Mouse (Mus musculus) CH12.LX (cell line): ENCODE measurements around the gene Plcb3. TPM values are rescaled to one million over a fixed set of nuclear protein-coding genes. Genes with fewer than 3 reads are reported as not detected.

Experiments
- DNase-seq: peaks from one replicate; pipeline ENCODE4 v3.0.0-alpha.2; 2013; ENCODE audit errors: extremely low read depth
- H3K27ac ChIP-seq: 2 replicates; pipeline ENCODE4 v1.5.1; 2012; ENCODE audit warnings: low read depth, mild to moderate bottlenecking, control low read depth, moderate library complexity; ENCODE audit not compliant: insufficient read depth
- H3K27me3 ChIP-seq: replicated peaks from 2 replicates; pipeline ENCODE3; 2012; ENCODE audit warnings: inconsistent platforms
- H3K36me3 ChIP-seq, 2 experiments: replicated peaks in 1 of 2; 2 replicates each; pipeline versions ENCODE3 to v1.6.1; 2012; ENCODE audit warnings: inconsistent platforms in 1 of 2, low read length in 1 of 2, mild to moderate bottlenecking in 1 of 2, mixed read lengths in 1 of 2, moderate library complexity in 1 of 2; ENCODE audit not compliant: control insufficient read depth in 1 of 2, insufficient read depth in 1 of 2
- H3K4me1 ChIP-seq, 2 experiments: 2 replicates each; pipeline ENCODE4 v1.6.1; 2012; ENCODE audit warnings: inconsistent platforms in 1 of 2, moderate library complexity in 1 of 2; ENCODE audit not compliant: insufficient read depth in 2 of 2, control insufficient read depth in 1 of 2
- H3K4me2 ChIP-seq: 2 replicates; pipeline ENCODE4 v1.6.1; 2012; ENCODE audit warnings: low read depth, mild to moderate bottlenecking, control low read depth; ENCODE audit not compliant: poor library complexity, insufficient read depth, severe bottlenecking
- H3K4me3 ChIP-seq, 3 experiments: fragments of 150-350 bp in 1 of 3; sonication (generic) in 1 of 3; replicated peaks in 1 of 3; 2 replicates each; pipeline versions ENCODE3 to v1.5.1; 2011 to 2012; ENCODE audit warnings: low read depth in 2 of 3, low read length in 2 of 3, mild to moderate bottlenecking in 2 of 3, moderate library complexity in 2 of 3, control low read depth in 1 of 3, improper control_type of control experiment in 1 of 3, inconsistent platforms in 1 of 3, mixed read lengths in 1 of 3; ENCODE audit not compliant: poor library complexity in 1 of 3
- H3K79me2 ChIP-seq: replicated peaks from 2 replicates; pipeline ENCODE4 v1.6.1; 2012; ENCODE audit warnings: mild to moderate bottlenecking, moderate library complexity; ENCODE audit not compliant: control insufficient read depth, poor library complexity, insufficient read depth, severe bottlenecking; ENCODE audit errors: extremely low read depth
- H3K9ac ChIP-seq: 2 replicates; pipeline ENCODE4 v1.6.1; 2012; ENCODE audit warnings: low read depth, mild to moderate bottlenecking, control low read depth, moderate library complexity; ENCODE audit not compliant: insufficient read depth
- H3K9me3 ChIP-seq: replicated peaks from 2 replicates; pipeline ENCODE3; 2012; ENCODE audit warnings: low read length, inconsistent platforms, mixed read lengths
- E2F4 ChIP-seq: IDR thresholded peaks from 2 replicates; pipeline ENCODE4 v1.6.1; 2011; ENCODE audit warnings: low read depth, low read length, improper control_type of control experiment; ENCODE audit not compliant: insufficient replicate concordance
- ELF1 ChIP-seq: IDR thresholded peaks from 2 replicates; pipeline ENCODE4 v1.6.1; 2014; ENCODE audit warnings: low read depth, mild to moderate bottlenecking, inconsistent platforms, low read length, improper control_type of control experiment
- EP300 ChIP-seq: IDR thresholded peaks from 2 replicates; pipeline ENCODE4 v1.6.1; 2011; ENCODE audit warnings: low read length, improper control_type of control experiment
- GABPA ChIP-seq: IDR thresholded peaks from 2 replicates; pipeline ENCODE4 v1.6.1; 2012; ENCODE audit warnings: low read depth, low read length, improper control_type of control experiment, inconsistent platforms; ENCODE audit not compliant: insufficient replicate concordance
- IRF4 ChIP-seq: IDR thresholded peaks from 2 replicates; pipeline ENCODE4 v1.6.1; 2014; ENCODE audit warnings: low read depth, mild to moderate bottlenecking, inconsistent platforms, low read length, improper control_type of control experiment
- JUN ChIP-seq: IDR thresholded peaks from 2 replicates; pipeline ENCODE4 v1.6.1; 2011; ENCODE audit warnings: low read depth, mild to moderate bottlenecking, low read length, improper control_type of control experiment, moderate library complexity; ENCODE audit not compliant: insufficient read depth
- MAFK ChIP-seq: IDR thresholded peaks from 2 replicates; pipeline ENCODE4 v1.6.1; 2011; ENCODE audit warnings: low read length, improper control_type of control experiment; ENCODE audit not compliant: insufficient replicate concordance
- MAX ChIP-seq: IDR thresholded peaks from 2 replicates; pipeline ENCODE4 v1.6.1; 2011; ENCODE audit warnings: low read length, improper control_type of control experiment
- MEF2A ChIP-seq: IDR thresholded peaks from 2 replicates; pipeline ENCODE4 v1.6.1; 2014; ENCODE audit warnings: low read depth, mild to moderate bottlenecking, inconsistent platforms, low read length, improper control_type of control experiment, borderline replicate concordance
- MXI1 ChIP-seq: IDR thresholded peaks from 2 replicates; pipeline ENCODE4 v1.6.1; 2011; ENCODE audit warnings: mild to moderate bottlenecking, low read depth, low read length, improper control_type of control experiment
- POLR2A ChIP-seq: IDR thresholded peaks from 2 replicates; pipeline ENCODE4 v1.6.1; 2011; ENCODE audit warnings: low read depth, mild to moderate bottlenecking, improper control_type of control experiment, low read length
- TBP ChIP-seq: conservative IDR thresholded peaks from 2 replicates; pipeline ENCODE4 v1.6.1; 2011; ENCODE audit warnings: low read depth, low read length, improper control_type of control experiment
- ZC3H11A ChIP-seq: IDR thresholded peaks from 2 replicates; pipeline ENCODE4 v1.6.1; 2012; ENCODE audit warnings: low read depth, mild to moderate bottlenecking, inconsistent platforms, low read length, improper control_type of control experiment
- ZKSCAN1 ChIP-seq: IDR thresholded peaks from 2 replicates; pipeline ENCODE4 v1.6.1; 2012; ENCODE audit warnings: low read depth, inconsistent platforms, low read length, improper control_type of control experiment, borderline replicate concordance
- ZMIZ1 ChIP-seq: IDR thresholded peaks from 2 replicates; pipeline ENCODE4 v1.6.1; 2012; ENCODE audit warnings: low read depth, mild to moderate bottlenecking, inconsistent platforms, low read length, improper control_type of control experiment
- dilution Hi-C: fragments of 300-500 bp; cut with MboI; formaldehyde crosslinking; loops from 2 replicates; pipeline ENCODE4 v1.14.3; 2020; ENCODE audit warnings: low sequenced_read_pairs; ENCODE audit not compliant: extremely low pct_unique_long_range_greater_than_20kb, extremely low pct_ligation_motif_present
- in situ Hi-C: fragments of 300-500 bp; cut with MboI; formaldehyde crosslinking; loops from 3 replicates; pipeline ENCODE4 v1.14.3; 2019; ENCODE audit warnings: low sequenced_read_pairs, low pct_ligation_motif_present, low pct_unique_long_range_greater_than_20kb, mixed read lengths
- polyA plus RNA-seq: library from polyadenylated mRNA; unstranded; fragments of >175 nt; gene quantifications from 2 replicates; pipeline ENCODE4 v1.2.1, GENCODE M21; 2012; ENCODE audit warnings: low read depth; ENCODE audit not compliant: insufficient read length
- total RNA-seq, 2 experiments: library from RNA; depleted of rRNA; stranded (reverse); fragments of 300-350 nt in 1 of 2; fragments of >200 nt in 1 of 2; gene quantifications; 2 replicates each; pipeline ENCODE4 v1.2.3; 2012 to 2014

The Plcb3 gene
- total and polyA plus RNA-seq, 3 experiments = 4.1 to 8.2 (median 7.5) TPM

DNA sequence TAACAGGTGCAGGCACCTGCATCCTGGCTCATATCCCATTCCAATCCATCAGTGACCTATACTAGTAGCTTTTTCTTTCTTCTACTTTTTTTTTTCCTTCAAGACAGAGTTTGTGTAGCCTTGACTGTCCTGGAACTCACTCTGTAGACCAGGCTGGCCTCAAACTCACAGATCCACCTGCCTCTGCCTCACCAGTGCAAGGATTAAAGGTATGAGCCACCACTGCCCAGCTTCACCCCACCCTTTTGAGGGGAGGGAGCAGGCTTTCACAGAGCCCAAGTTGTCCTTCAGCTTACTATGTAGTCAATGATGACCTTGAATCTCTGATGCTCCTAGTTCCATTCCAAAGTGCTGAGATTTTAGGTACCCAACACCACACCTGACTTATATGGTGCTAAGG lies 56.8 kb downstream of the Plcb3 start:
- Histone ChIP-seq H3K4me1 (peaks cover 7 to 29% of the 10 kb centered on the region in 2 experiments), H3K9me3 (no peaks in the 10 kb centered on the region), H3K79me2 (0 out of 2 replicates have a peak, but pooled peaks cover 3% of the 10 kb centered on the region), H3K4me3 (no peak overlapping the region), H3K36me3 (peaks cover 0 to 44% of the 10 kb centered on the region in 2 experiments), H3K27me3 (peaks cover 3% of the 10 kb centered on the region), H3K27ac (no peak overlapping the region), H3K9ac (no peak overlapping the region), H3K4me2 (no peak overlapping the region)
- no peak for DNase-seq
- in situ Hi-C loops = no loop called here
- TF ChIP-seq POLR2A = no peak
- dilution Hi-C loops = no loop called here

- TF ChIP-seq JUN (no peak), ZC3H11A (no peak), E2F4 (no peak), MAX (no peak), MAFK (no peak), POLR2A (no peak), MEF2A (no peak), ZKSCAN1 (no peak), MXI1 (no peak), EP300 (no peak), IRF4 (no peak), TBP (no peak)
- peaks cover 8 to 55% of the 10 kb centered on the region in 2 experiments for H3K36me3 ChIP-seq
- H3K79me2 ChIP-seq = 0 out of 2 replicates have a peak, but pooled peaks cover 3% of the 10 kb centered on the region
- no peak overlapping the region for H3K4me3 ChIP-seq
- no peak overlapping the region for H3K27ac ChIP-seq
- H3K9me3 ChIP-seq = no peaks in the 10 kb centered on the region
- DNase-seq = no peak
- in situ Hi-C loops = no loop called here
- H3K4me2 ChIP-seq = no peak overlapping the region
- dilution Hi-C loops = no loop called here
- no peak overlapping the region for H3K9ac ChIP-seq
- H3K4me1 ChIP-seq = peaks cover 7 to 27% of the 10 kb centered on the region in 2 experiments
- H3K27me3 ChIP-seq = peaks cover 2% of the 10 kb centered on the region
Measured at GRCm38 (mm10) chr19:6918321-6918720, 57.9 kb downstream of the Plcb3 start.

DNA sequence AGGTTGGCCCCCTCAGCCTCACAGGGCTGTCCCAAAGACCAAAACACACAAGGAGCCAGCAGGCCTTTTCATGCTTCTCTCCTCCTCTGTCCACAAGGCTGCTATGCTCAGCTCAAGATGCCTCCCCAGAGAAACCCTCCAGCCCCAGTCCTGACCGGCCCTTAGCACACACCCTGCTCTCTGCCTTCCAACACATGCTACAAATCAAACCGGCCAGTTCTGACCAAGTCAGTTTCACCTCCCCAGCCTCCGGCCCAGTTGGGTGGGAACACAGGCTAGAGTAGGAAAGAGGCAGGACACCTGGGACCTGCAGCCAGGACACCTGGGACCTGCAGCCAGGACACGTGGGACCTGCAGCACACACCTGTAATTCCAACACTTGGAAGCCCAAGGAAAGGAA lies 59.8 kb downstream of the Plcb3 start:
- Histone ChIP-seq H3K9me3 (no peaks in the 10 kb centered on the region), H3K36me3 (peaks cover 26 to 74% of the 10 kb centered on the region in 2 experiments), H3K27ac (no peak overlapping the region), H3K27me3 (no peaks in the 10 kb centered on the region), H3K4me2 (no peak overlapping the region), H3K4me1 (peaks cover 11 to 23% of the 10 kb centered on the region in 2 experiments), H3K4me3 (no peak overlapping the region), H3K9ac (no peak overlapping the region), H3K79me2 (peaks cover 3% of the 10 kb centered on the region; the same call in 1 of the 2 replicates)
- TF ChIP-seq MXI1 (no peak), MEF2A (no peak), ELF1 (no peak), ZKSCAN1 (no peak), ZC3H11A (no peak), GABPA (no peak), ZMIZ1 (no peak)
- dilution Hi-C loops (no loop called here), in situ Hi-C loops (no loop called here)
- DNase-seq = no peak
